Mouse (Mus musculus) thymus, postnatal 4 days (tissue): ENCODE results near the gene Fem1a.
A peak's percentile ranks its signal among the peaks of the same experiment; 100 is the strongest.
"Not testable (repeated sequence)": the region's sequence is repeated elsewhere in the genome, so short reads cannot be mapped to it uniquely, and the experiment has no call there.

ENCODE experiments used
- DNase-seq: peaks from one replicate; pipeline ENCODE4 v3.0.0; 2021

Fem1a gene

DNA sequence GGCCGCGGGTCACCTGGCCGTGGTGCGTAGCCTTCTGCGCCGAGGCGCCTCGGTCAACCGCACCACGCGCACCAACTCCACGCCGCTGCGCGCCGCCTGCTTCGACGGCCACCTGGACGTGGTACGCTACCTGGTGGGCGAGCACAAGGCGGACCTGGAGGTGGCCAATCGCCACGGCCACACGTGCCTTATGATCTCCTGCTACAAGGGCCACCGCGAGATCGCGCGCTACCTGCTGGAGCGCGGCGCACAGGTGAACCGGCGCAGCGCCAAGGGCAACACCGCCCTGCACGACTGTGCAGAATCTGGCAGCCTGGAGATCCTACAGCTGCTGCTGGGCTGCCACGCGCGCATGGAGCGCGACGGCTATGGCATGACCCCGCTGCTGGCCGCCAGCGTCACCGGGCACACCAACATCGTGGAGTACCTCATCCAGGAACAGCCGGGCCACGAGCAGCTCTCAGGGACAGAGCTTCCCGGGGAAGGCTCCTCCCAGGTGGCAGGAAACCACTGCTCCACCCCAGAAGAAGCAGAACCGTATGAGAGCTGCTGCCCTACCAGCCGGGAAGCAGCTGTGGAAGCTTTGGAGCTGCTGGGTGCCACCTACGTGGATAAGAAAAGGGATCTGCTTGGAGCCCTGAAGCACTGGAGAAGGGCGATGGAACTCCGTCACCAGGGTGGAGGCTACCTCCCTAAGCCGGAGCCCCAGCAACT, 728 bp downstream of the Fem1a start:
- peak; percentile 44 for DNase-seq

DNA sequence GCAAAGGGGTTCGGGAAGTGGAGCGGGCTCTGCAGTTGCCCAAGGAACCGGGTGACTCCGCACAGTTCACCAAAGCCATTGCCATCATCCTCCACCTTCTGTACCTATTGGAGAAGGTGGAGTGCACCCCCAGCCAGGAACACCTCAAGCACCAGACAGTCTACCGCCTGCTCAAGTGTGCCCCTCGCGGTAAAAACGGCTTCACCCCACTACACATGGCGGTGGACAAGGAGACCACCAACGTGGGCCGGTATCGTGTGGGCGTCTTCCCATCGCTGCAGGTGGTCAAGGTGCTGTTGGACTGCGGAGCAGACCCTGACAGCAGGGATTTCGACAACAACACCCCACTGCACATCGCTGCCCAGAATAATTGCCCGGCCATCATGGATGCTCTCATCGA, 1.7 kb downstream of the Fem1a start:
- not testable (repeated sequence) for DNase-seq

DNA sequence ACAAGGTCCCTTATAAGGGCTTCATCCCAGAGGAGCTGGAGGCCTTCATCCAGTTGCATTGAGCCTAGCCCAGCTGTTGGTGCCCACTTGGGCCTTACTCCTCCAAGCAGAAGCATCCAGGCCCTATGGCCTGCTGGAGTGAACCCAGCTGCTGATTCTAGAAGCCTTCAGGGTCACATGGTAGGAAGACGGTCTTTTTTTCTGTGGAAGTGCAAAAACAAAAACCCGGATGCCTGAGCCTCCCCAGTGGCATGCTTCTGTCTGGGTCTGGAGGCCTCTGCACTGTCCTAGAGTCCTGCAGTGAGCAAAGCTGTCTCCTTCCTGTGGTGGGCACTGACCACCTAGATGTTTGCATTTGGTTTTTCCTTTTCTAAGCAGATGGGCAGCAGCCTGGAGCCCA, 2.2 kb downstream of the Fem1a start:
- not testable (repeated sequence) for DNase-seq

DNA sequence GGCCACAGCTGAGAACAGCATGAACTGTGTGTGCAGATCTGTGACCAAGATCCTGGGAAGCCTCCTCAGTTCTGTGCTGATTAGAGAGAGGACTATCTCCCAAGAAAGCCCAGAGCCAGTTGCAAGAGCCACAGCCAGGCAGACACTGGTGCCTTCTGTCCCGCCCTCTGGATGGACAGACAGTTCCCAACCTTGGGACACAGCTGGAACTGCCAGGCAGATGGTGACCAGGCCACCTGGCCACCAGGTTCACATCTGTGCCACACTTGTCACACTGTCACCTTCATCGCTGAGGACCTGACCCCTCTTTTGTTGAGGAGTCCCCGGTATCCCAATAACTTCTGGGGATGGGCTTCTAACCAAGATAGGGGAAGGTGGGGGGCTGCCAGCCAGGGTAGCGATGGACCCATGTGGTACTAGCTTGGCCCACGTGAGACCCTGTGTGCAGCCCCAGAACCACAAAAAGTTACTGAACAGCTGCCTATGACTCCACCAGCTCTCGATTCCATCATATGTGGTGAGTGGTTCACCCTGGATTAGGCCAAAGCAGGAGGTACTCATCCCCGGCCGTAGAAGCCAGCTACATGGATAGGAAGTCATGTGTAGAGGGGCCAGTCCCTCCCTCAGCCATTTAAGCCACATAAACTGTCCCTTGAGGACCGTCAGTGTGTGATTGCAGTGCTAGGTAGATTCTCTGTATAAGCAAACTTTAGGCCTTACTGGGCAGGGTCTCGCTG, 2.9 kb downstream of the Fem1a start:
- no peak for DNase-seq

DNA sequence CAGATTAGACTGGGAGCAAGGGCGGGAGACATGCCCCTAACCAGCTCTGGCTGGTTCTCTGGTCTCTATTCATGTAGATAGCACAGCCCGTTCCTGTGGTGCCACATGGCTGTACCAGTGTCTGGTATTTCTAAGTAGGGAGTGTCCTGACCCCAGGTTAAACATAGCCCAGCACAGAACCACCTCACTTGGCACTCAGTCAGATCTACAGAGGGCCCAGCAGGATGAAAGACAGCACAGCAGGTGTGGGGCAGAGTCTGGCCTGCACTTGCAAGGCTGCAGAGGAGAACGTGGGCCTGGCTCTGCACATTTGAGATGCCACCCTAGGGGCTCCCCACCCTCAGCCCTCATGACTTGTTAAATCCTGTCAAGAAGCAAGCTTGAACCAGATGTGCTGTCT, 4.6 kb downstream of the Fem1a start:
- no peak for DNase-seq

DNA sequence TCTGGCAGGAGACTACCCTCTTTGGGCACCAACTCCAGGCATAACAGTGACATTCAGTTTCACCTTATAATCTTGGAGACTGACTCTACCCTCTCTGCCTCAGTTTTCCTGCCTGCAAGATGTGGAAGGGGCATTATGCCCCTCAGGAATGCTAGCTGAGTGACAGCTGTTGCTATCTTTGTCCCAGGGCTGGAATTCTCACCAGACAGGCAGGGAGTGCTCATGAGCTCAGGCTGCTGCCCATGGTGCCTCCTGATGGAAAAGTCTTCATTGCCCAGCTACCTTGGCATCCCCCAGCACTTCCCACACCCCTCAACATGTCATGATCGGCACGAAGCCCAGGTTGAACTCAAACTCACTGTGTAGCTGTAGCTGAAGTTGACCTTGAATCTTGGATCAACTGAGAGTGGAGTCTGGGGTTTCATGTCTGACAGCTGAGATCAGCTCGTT, 6.1 kb downstream of the Fem1a start:
- no peak for DNase-seq

DNA sequence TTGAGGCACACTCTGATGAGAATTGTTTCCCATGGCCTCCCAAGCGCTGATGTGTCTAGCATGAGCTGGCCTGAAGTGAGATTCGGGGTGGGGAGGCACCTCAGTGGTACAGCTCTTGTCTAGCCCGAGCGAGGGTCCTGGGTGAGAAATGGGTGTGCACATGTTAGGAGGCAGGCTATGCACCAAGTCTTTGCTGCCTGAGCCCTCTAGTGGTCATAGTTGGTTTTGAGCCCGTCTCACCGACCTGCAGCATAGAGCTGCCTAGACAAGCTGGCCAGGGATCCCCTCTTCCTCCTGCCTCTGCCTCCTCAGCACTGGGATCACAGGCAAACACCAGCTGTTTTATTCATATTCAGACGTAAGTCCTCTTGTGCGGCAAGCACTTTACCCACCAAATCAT, 7.4 kb downstream of the Fem1a start:
- peak; percentile 88 for DNase-seq

DNA sequence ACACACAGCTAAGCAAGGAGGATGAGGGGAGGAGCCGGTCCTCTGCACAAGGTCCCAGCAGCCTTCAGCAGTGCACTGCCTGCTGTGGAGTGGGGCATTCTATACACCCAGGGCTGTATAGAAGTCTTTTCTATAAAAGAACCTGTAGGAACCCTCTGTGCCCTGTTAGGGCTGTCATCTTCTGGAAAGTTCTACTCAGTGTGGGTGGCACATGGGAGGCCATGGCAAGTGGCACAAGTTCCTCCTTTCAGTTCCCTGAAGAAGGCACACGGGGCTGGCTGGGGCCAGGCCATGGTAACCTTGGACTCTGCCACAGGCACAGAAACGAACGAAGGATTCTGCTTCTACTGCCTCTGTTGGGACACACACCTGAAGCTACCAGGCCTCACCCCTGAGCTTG, 8.4 kb downstream of the Fem1a start:
- no peak for DNase-seq

DNA sequence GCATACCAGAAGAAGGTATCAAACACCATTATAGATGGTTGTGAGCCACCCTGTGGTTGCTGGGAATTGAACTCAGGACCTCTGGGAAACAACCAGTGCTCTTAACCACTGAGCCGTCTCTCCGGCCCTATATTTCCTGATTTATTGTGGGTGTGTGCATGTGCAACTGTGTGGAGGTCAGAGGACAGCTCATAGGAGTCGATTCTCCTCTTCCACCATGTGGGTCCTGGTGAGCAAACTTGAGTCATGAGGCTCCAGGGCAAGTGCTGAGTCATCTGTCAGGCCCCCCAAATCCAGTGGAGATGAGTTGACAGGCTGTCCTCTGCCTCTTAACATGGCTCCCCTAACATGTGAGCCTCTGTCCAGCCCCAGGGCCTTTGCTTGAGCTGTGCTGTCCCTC, 9.3 kb downstream of the Fem1a start:
- no peak for DNase-seq

DNA sequence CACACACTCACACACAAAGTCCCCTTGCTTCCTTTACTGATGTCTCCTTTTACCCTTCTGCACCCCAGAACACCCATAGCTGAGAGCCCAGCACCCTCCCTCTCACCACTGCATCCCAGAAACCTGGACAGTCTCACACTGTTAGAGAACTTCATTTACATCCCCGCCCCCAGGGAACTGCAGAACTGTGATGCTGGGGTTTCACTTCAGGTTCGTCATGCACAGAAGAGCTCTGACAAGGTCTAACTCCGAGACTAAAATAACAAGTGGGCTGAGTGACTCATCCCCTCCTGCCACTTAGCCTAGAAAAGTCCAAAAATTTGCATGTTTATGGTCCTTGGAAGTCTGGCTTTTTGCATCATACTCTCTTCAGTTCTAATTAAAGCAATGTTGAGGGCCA, 9.7 kb downstream of the Fem1a start:
- no peak for DNase-seq

DNA sequence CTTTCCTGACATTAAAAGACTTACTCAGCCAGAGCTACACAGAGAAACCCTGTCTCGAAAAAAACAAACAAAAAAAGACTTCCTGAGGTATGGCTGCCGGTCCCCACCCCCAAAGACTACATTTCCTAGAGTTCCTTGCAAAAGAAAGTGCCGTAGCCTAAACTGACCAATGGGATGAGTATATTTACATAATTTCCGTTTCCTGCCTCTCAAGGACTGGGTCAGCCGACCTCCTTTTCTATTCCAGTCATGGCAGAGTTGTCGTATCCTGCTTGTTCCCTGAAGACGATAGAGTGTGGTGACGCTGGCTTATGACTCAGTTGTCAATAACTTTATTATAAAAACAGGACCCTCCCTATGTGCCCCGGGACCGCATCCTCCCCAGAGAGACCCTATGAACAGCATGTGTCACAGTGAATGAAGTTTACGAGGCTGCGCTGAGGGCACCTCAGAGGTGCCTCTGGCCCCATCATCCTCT, 12.6 kb downstream of the Fem1a start:
- DNase-seq, result peak; percentile 61

DNA sequence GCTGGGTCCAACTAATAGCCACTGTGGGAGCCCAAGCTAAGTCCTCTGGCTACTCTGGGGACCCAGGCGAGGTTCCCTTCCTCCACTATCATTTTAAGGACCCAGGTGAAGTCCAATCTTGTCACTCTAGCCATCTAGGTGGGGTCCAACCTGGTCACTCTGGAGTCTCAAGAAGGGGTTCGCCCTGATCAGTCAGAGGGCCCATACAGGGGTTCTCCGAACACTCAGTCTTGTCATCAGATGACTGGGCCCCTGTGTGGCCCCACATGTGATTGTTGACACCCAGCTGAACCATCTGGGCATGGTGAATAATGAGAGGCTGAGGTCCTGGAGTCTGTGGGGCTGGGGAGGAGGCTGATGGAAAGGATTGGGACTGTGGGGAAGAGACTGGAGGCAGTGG, 13.1 kb downstream of the Fem1a start:
- no peak for DNase-seq

DNA sequence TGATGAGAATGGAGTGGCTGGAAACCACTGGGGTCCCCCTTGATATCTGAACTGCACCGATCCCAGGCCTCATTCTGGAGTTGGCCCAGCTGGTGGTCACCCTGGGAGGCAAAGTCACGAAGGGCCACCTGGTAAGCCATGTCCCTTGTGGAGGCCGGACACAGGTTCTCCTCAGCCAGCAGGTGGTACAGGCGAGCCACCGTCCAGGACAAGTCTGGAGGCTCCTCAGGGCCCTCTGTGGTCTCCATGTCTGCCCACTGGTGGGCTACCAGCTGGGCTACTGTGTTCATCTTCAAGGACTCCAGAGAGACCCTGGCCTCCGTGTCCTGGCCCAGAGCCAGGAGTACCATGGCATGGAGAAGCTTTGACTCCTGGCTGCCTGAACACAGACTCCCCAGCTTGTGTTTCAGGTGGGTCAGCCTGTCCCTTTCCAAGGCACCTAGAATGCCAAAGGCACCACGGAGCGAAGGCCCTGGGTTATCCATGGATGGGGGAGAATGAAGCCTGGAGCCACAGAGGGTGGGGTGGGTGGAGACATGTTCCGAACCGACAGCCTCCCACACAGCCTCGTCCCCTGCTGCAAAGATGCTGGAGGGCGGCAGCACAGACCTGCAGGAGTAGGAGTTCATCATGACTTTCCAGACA, 15.1 kb downstream of the Fem1a start:
- no peak for DNase-seq

DNA sequence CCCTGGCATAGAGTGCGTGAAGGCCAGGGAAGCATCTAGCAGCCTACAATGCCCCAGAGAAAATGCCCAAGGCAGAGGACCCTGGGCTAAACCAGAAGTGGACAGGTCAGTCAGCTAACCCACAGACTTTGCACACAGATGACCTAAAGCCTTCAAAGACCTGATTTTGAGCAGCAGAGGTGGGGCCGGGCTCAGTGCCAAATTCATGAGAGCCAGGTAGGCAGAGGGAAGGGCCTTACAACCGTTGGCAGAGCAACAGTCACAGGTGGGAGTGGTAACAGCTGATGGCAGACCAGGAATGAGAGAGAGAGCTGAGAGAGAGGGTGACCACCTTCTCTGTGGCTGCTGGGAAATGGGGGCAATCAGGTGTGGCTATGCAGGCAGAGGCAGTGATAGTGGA, 16.0 kb downstream of the Fem1a start:
- DNase-seq, result no peak

DNA sequence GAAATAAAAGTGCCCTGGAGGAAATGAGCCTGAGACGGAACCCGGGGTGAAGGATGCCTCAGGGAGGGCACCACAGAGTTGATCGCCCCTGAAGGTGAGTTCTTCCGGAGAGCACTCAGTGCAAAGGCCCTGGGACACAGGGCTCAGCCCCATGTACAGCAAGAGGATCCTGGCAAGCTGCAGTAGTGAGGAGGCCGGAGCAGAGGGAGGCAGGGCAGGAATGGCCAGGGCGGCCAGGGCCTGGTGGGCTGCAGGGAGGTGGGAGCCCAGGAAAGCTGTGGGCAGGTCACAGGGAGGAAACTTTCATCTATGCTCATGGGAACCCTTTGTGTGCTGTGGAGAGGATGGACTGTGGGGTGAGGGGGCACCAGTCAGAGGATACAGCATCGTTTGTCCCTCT, 16.9 kb downstream of the Fem1a start:
- DNase-seq, result no peak

DNA sequence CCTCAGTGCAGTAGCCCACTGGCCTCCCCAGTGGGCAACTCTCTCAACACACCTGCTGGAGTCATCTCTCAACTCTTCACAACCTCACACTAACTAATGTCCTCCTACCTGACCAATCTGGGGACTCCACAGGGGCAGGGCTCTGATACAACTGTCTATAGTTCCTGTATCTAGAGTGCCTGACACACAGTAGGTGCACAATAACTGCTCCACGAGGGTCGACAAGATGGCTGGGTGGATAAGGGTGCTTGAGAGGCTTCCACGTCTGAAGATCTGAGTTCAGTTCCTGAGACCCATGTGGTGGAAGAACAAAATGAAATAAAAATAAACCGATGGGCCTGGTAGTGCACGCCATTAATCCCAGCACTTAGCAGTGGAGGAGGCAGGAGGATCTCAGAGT, 17.4 kb downstream of the Fem1a start:
- no peak for DNase-seq

DNA sequence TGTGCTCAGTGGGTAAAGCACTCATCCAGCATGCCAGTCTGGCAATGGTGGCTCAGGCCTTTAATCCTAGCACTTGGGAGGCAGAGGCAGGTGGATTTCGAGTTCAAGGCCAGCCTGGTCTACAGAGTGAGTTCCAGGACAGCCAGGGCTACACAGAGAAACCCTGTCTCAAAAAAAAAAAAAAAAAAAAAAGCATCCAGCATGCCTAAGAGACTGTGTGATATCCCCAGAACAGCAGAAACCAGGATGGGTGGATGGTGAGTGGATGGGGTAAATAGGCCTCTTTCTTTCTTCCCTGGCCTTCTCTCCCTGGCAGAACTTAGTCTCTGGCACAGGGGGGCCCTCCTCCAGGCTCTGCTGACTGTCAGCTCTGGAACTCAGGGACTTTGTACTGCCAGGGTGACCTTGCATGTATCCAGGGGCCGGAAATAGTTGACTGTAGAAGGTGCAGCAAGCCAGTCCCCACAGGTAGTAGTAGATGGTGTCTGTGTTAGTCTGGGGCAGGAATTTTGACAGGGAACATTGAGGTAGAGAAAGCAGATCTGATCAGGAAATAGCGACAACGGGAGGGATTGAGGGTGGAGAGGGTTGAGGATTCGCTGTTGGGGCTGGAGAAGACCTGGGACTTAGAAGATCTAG, 19.4 kb downstream of the Fem1a start:
- no peak for DNase-seq

DNA sequence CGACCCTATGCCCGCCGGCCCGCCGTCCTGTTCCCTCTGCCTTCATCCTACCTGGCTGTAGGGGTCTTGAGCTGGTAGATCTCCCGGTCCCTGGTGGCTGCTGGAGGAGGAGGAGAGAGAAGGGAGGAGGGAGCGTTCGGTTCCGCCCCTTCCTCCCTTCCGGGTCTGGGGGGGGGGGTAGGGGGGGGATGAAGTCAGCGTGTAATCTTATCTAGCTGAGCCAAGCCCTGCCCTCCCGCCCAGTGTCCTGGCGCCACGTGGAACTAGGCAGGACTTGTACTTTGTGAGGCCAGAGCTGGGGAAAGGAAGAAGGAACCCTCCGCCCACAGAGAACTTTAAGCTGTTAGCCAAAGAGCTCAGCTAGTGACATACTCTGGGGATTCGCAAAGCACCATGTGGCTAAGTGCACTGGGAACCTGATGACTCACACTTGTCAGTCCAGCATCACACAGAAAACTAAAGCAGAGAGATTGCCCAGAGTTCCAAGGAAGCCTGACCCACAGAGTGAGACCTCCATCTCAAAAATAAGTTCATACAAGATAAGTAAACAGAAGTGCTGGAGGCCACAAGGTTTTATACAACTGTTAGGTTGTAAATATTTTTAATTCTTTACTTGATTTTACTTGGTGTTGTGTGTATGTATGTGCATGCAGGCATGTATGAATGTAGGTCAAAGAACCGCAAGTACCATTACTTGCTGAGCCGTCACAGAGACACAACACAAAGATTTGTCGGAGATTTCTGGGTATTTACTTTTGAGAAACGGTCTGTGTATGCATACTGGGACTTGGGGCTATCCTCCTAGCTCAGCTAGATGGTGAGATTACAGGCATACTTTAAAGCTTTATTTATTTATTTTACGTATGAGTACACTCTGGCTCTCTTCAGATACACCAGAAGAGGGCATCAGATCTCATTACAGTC, 20.3 kb downstream of the Fem1a start, which contains the start of gene Ticam1:
Ticam1 (minus strand) TSS at position 144 of the 924 bp plus-strand sequence.
- DNase-seq, result peak; percentile 69

DNA sequence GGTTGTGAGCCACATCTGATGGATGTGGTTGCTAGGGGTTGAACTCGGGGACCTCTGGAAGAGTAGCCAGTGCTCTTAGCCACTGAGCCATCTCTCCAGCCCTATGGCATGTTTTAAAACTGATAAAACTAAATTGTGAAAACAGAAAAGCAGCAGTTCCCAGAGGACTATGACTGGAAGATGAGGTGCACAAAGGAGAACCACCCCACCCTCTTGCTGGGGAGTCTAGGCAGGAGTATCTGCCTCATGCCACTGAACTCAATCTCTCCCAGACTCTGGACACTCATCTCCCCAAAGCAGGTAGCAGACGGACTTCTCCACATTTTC, 20.9 kb downstream of the Fem1a start:
- DNase-seq, result no peak

DNA sequence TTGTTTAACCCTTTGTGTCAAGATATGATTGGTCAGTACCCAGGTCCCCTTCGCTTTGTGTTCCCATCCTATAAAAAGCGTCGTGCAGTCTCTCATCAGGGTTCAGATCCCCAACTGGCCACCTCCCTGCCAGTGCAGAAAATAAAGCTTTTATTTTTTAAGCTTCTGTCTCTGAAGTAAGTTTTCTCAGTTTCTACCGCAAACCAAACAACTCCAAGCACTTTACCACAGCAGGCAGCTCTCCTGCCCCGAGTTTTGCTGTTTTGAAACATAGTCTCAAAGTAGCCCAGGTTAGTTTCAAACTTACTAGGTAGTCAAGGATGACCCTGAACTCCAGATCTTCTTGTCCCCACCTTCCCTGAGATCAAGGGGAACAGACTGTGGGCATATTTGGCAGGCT, 21.7 kb downstream of the Fem1a start:
- DNase-seq, result no peak

DNA sequence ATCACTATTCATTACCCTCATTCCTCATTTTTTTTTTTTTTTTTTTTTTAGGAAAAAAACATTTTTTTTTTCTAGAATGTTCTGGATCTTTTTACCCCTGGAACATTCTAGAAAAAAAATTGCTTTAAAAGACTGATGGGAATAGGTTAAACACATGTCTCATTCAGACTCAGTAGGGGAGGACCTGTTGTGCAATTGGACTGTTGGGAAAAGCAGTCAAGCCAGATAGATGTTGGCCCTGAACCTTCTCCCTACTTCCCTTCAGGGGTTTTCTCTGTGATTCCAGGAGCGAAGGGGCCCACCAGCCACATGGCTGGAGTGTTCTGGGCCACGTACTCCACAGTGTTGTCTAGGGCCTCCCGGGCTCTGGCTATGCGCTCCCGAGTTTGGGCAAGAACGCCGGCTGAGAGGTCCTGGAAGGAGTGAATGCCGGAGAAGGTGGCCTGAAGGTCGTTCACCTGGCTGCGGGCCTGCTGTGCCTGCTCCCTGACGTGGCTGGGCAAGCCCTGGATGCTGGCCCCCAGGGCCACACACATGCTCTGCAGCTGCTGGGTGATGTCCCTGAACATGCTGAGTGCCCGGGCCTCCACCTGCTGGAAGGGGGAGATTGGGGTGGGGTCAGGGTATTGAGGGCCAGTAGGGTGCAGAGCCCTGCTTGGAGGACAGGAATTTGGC, 23.0 kb downstream of the Fem1a start:
- no peak for DNase-seq

DNA sequence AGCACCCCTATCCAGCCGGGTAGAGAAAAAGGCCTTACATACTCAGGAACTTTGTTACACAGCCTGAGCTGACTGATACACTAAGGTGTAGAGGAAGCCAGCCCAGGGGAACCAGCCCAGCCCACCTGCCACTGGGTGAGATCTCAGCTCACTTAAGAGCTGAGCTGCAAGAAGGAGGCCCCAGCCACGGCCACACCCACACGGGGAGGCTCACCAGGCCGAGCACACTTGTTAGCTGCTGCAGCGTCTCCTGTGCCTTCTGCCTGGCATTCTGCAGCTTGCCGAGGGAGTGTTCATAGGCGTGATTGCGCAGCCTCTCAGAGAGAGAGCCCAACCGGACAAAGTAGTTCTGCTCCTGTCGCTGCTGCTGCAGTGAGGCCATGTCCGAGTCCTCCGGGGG, 24.6 kb downstream of the Fem1a start:
- DNase-seq, result no peak
